Mouse (Mus musculus) midbrain, embryonic 16.5 days (tissue): ENCODE data around the gene Flvcr1. TPM values are rescaled to one million over a fixed set of nuclear protein-coding genes. Genes with fewer than 3 reads are reported as not detected.

Source experiments
- ATAC-seq: fragments of 200-750 bp; cut with Nextera tagmentation; 2 replicates; pipeline ENCODE4 v1.8.0; 2017; ENCODE audit warnings: moderate TSS enrichment
- H3K27ac ChIP-seq: fragments of 300-500 bp; sonication (generic); 2 replicates; pipeline ENCODE4 v1.5.1; 2014; ENCODE audit warnings: mild to moderate bottlenecking, low read length, mixed read lengths
- H3K27me3 ChIP-seq: fragments of 300-500 bp; sonication (generic); 2 replicates; pipeline ENCODE4 v1.6.1; 2014; ENCODE audit warnings: low read depth, low read length, mixed read lengths; ENCODE audit not compliant: control insufficient read depth, insufficient read depth
- H3K36me3 ChIP-seq: fragments of 300-500 bp; sonication (generic); 2 replicates; pipeline ENCODE4 v1.6.1; 2014; ENCODE audit warnings: mild to moderate bottlenecking, low read length, moderate library complexity, mixed read lengths; ENCODE audit not compliant: control insufficient read depth, insufficient read depth
- H3K4me1 ChIP-seq: fragments of 300-500 bp; sonication (generic); 2 replicates; pipeline ENCODE4 v1.6.1; 2014; ENCODE audit warnings: mild to moderate bottlenecking, low read length, mixed read lengths; ENCODE audit not compliant: control insufficient read depth, insufficient read depth
- H3K4me2 ChIP-seq: fragments of 300-500 bp; sonication (generic); 2 replicates; pipeline ENCODE4 v1.6.1; 2014; ENCODE audit warnings: mild to moderate bottlenecking, low read length, mixed read lengths
- H3K4me3 ChIP-seq: fragments of 300-500 bp; sonication (generic); 2 replicates; pipeline ENCODE4 v1.5.1; 2014; ENCODE audit warnings: low read depth, mild to moderate bottlenecking, low read length, moderate library complexity, mixed read lengths
- H3K9ac ChIP-seq: fragments of 300-500 bp; sonication (generic); 2 replicates; pipeline ENCODE4 v1.6.1; 2014; ENCODE audit warnings: low read depth, low read length, mixed read lengths
- H3K9me3 ChIP-seq: fragments of 300-500 bp; sonication (generic); replicated peaks from 2 replicates; pipeline ENCODE4 v1.6.1; 2014; ENCODE audit warnings: mild to moderate bottlenecking, low read length, mixed read lengths; ENCODE audit not compliant: control insufficient read depth, poor library complexity, severe bottlenecking
- WGBS: fragments of 180-500 bp; shearing (Covaris S2); extraction: QIAGEN DNeasy Blood & Tissue Kit; methylation state at CpG from one replicate; pipeline ENCODE4 v1.1.7; 2014; 5-methylcytosine and 5-hydroxymethylcytosine counted together
- polyA plus RNA-seq: library from polyadenylated mRNA; unstranded; fragments of >200 nt; fragmentation: Nextera tagmentation; extraction: Ambion mirVana; gene quantifications from 2 replicates; pipeline ENCODE4 v1.2.1, GENCODE M21; 2015

Gene Flvcr1
- polyA plus RNA-seq, 1 experiment from 2014 or later, result 7.8 TPM

DNA sequence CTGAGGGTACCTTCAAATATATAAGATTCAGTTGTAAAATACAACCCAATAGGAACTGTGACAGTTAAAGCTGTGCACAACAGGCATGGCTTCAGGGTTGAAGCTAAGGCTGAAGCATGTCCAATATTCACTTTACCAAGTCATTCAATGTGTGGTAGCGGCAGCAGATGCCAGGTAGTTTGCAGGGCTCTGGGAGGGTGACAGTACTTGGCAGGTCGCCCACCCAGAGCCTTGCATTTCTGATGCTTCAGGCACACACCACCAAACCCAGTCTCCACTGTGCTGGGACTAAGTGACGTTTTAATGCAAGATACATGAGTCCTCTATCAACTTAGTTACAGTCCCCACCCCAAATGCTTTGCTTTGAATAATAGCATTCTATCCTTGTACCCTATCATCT lies 25.3 kb downstream of the Flvcr1 start:
- no peak for ATAC-seq
- 70% methylated on average over 3 of the region's 3 CpGs for WGBS
- H3K4me1 ChIP-seq, result no peaks in the 10 kb centered on the region
- H3K9me3 ChIP-seq, result no peaks in the 10 kb centered on the region
- no peaks in the 10 kb centered on the region for H3K36me3 ChIP-seq
- no peaks in the 10 kb centered on the region for H3K27me3 ChIP-seq
- H3K9ac ChIP-seq, result no peak overlapping the region
- H3K27ac ChIP-seq, result no peak overlapping the region
- H3K4me2 ChIP-seq, result no peak overlapping the region
- H3K4me3 ChIP-seq, result no peak overlapping the region

DNA sequence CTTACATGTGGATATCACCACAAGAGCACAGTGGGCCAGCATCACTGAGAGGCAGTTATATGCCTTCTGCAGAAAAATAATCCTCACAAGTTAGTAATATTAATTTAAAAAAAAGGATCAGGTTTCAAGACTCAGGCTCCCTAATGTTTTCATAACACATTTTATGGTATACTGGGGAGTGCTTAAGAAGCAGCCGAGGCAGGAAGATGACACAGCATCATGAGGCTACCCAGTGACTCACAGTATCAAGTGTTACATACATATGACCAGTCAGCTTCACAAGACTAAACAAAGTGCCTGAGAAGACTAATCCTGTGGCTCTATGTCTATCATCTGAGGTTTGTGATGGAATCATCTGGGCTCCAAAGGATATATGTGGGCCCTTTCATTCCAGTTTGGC lies 27.9 kb downstream of the Flvcr1 start:
- H3K4me2 ChIP-seq, result no peak overlapping the region
- H3K27ac ChIP-seq, result no peak overlapping the region
- H3K9me3 ChIP-seq, result no peaks in the 10 kb centered on the region
- no peak overlapping the region for H3K4me3 ChIP-seq
- H3K27me3 ChIP-seq, result no peaks in the 10 kb centered on the region
- H3K36me3 ChIP-seq, result no peaks in the 10 kb centered on the region
- WGBS, result 91% methylated on average over 1 of the region's 1 CpGs
- ATAC-seq, result no peak
- H3K9ac ChIP-seq, result no peak overlapping the region
- H3K4me1 ChIP-seq, result no peaks in the 10 kb centered on the region

DNA sequence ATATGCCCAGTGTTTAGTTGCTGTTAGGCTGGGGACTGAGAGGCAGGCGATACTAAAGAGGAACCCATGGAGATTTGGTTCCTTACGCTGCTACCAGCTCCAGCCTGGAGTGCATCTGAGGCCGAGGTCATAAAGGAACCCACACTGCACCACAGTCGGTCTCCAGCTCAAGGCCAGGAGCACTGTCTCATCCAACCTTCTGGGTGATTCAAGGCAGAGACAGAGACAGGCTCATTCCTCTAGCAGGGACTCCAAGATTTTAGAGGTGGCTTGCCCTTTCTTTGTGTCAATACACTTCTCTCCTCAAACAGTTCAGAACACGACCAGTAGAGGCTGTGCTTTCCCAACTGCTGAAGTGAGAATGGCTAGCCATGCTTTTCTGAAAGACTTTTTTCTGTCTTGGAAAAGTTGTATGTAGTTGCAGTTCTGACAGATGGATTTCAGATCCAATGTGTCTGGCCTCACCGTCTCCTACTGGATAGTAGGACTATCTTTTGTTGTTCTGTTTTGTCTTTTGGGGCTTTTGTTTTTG lies 29.5 kb downstream of the Flvcr1 start:
- Histone ChIP-seq H3K36me3 (no peaks in the 10 kb centered on the region), H3K27ac (no peak overlapping the region), H3K4me2 (no peak overlapping the region), H3K4me1 (no peaks in the 10 kb centered on the region), H3K9me3 (no peaks in the 10 kb centered on the region), H3K9ac (no peak overlapping the region), H3K4me3 (no peak overlapping the region), H3K27me3 (no peaks in the 10 kb centered on the region)
- WGBS, result 68% methylated on average over 6 of the region's 6 CpGs
- ATAC-seq, result no peak

DNA sequence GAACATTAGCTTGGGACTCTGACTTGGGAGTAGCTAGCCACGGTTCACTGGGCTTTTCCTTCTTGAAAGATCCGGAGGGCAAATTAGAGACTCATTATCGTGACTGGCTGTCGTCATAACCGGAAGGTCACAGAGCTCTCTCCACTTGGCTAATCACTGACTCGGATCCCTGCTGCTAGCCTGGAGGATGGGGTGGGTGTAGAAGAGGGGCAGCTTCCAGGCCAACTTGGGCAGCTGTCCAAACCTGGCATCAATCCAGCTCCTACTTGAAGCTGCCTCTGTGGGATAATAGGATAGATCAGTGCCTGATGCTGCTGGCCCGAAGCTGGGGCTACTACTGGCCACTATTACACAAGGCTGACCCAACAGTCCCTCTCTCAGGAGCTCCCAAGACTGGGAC lies 30.4 kb downstream of the Flvcr1 start:
- Histone ChIP-seq H3K4me2 (no peak overlapping the region), H3K36me3 (no peaks in the 10 kb centered on the region), H3K27me3 (no peaks in the 10 kb centered on the region), H3K27ac (no peak overlapping the region), H3K9ac (no peak overlapping the region), H3K4me3 (no peak overlapping the region), H3K4me1 (no peaks in the 10 kb centered on the region), H3K9me3 (no peaks in the 10 kb centered on the region)
- 41% methylated on average over 7 of the region's 7 CpGs for WGBS
- no peak for ATAC-seq

DNA sequence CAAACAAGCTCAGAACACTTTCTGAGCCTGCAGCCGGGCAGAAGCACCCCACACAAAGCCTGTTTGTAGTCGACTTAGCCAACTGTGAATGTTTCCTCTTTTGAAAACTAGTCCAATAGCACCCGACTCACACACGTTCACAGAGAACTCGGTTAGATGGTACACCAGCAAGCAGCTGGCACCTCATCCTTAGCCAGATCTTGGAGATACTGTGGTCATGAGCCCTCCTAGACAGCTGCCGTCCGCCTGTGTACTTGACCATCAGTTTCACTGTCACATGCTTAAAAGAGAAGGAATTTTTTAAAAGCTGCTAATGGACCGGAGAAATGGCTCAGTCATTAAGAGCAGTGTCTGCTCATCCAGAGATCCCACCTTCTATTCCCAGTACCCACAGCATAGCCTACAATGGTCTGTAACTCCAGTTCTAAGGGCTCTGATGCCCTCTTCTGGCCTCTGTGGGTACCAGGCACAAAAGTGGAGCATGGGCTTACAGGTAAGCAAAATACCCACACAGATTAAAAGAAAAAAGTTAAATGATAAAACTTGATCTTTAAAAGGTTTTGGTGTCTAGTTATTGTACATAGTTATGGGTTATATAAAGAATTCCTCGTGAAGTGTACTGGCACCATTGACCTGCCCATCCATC lies 36.4 kb downstream of the Flvcr1 start:
- Histone ChIP-seq H3K4me3 (no peak overlapping the region), H3K4me1 (no peaks in the 10 kb centered on the region), H3K27ac (no peak overlapping the region), H3K27me3 (no peaks in the 10 kb centered on the region), H3K4me2 (no peak overlapping the region), H3K36me3 (no peaks in the 10 kb centered on the region), H3K9ac (no peak overlapping the region), H3K9me3 (no peaks in the 10 kb centered on the region)
- 90% methylated on average over 9 of the region's 9 CpGs for whole genome bisulfite sequencing
- ATAC-seq, result no peak

DNA sequence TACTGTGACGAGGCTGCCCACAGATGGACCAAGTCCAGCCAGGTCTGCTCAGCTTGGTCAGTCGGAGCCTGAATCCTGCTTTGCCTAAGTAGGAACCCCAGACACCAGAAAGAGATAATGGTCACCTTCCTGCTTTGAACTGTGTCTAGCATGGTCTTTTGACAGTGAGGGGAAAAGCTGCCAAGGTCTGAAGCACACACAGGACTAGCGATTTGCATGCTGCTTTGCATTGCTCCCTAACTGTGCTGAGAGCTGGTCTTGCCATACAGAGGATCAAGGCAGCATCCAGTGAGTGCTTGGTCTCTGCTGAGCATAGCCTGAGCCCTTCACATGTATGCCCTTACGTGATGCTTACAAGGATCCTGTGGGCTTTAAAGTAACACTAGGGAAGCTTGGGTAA lies 44.5 kb downstream of the Flvcr1 start:
- WGBS, result 86% methylated on average over 4 of the region's 4 CpGs
- Histone ChIP-seq H3K4me2 (no peak overlapping the region), H3K9ac (no peak overlapping the region), H3K27ac (no peak overlapping the region), H3K4me3 (no peak overlapping the region), H3K9me3 (no peaks in the 10 kb centered on the region), H3K27me3 (no peaks in the 10 kb centered on the region), H3K36me3 (no peaks in the 10 kb centered on the region), H3K4me1 (peaks cover 13% of the 10 kb centered on the region)
- no peak for ATAC-seq

DNA sequence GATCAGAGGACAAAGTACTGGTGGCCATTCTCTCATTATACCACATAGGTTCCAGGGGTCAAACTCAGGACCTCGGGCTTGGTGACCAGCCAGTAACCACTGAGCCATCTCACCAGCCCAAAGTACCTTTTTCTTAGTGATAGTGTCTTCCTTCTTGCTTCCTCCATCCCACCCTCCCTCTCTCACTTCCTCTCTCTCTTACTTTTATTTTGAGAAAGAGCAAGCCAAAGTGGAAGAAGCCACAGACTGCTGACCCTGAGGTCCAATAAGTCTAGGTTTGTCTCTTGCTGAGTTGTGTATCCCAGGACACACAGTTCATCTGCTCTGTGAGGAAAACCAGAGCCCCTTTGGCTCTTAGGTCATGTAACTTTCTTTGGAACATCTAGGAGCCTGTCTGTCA lies 45.5 kb downstream of the Flvcr1 start:
- H3K4me2 ChIP-seq, result no peak overlapping the region
- no peak overlapping the region for H3K27ac ChIP-seq
- peaks cover 23% of the 10 kb centered on the region for H3K4me1 ChIP-seq
- H3K9me3 ChIP-seq, result no peaks in the 10 kb centered on the region
- 95% methylated on average over 1 of the region's 1 CpGs for WGBS
- H3K9ac ChIP-seq, result no peak overlapping the region
- no peaks in the 10 kb centered on the region for H3K36me3 ChIP-seq
- no peak for ATAC-seq
- H3K4me3 ChIP-seq, result no peak overlapping the region
- no peaks in the 10 kb centered on the region for H3K27me3 ChIP-seq

DNA sequence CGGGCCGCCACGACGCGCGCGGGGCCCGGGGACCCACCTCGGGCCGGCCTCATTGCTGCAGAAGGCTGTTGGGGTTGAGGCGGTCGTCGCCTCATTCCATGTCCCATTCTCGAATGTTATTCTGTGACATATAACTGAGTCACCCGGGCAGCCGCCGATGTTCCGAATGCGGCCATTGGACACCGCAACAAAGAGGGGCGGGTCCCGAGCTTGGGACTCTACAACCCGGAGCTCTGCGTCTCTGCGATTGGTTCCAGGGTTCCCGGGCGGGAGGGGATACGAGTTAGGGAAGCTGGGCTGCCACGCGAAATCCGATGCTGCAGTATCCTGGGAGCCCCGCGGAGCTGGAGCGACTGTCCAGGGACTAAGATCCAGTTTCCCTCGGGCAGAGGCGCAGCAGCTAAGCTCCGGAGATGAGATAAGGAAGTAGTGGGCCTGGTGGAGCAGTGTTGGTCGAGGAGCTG lies 46.8 kb downstream of the Flvcr1 start, which contains the start of gene Vash2:
Gene Vash2 (minus strand): TSS at position 197 of the 464 bp plus-strand sequence.
- Histone ChIP-seq H3K4me3 (peak within 1 kb of the TSS; percentile 52), H3K4me2 (peak within 1 kb of the TSS; percentile 89), H3K36me3 (no peaks in the 10 kb centered on the region), H3K4me1 (peaks cover 27% of the 10 kb centered on the region), H3K27me3 (no peaks in the 10 kb centered on the region), H3K9me3 (no peaks in the 10 kb centered on the region), H3K27ac (peak within 1 kb of the TSS; percentile 95), H3K9ac (peak within 1 kb of the TSS; percentile 98)
- under 1% methylated on average over 38 of the region's 38 CpGs for WGBS
- peak; percentile 98 for ATAC-seq

DNA sequence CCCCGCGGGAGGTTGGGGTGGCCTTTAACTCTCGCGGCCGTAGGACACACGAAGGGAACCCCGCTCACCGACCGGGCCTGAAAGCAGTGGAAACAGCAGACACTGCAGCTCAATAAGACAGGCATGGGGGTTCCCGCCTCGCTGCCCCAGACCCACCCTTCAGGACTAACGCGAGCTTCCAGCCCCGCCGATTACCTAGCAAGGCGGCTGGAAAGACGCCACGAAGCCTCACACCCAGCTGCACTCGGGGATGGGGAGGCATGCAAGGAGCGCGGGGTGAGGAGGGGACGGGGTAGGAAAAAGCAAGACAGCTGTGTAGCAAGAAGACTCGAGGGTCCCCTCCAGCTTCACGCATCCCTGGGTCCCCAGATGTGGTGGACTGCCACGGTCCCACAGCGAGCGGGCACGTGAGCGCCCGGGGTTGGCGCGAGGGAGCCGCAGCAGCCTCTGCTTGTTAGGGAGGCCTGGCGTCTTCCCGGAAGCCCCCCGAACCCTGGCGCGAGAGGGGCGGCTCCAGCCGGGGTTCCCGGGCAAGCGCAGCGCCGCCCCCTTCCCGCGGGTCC lies 47.4 kb downstream of the Flvcr1 start:
- under 1% methylated on average over 43 of the region's 46 CpGs for WGBS
- Histone ChIP-seq H3K9me3 (no peaks in the 10 kb centered on the region), H3K4me2 (peak overlapping the region; percentile 89), H3K4me1 (peaks cover 27% of the 10 kb centered on the region), H3K9ac (peak overlapping the region; percentile 98), H3K27ac (peak overlapping the region; percentile 95), H3K27me3 (no peaks in the 10 kb centered on the region), H3K36me3 (no peaks in the 10 kb centered on the region), H3K4me3 (peak overlapping the region; percentile 52)
- ATAC-seq, result peak; percentile 83
